Mouse (Mus musculus) adrenal gland, postnatal 36 days (tissue): ENCODE data around the gene Tmem189. TPM values are rescaled to one million over a fixed set of nuclear protein-coding genes. Genes with fewer than 3 reads are reported as not detected.

Experiments used
- DNase-seq, 2 experiments: peaks; one replicate each; pipeline ENCODE4 v3.0.0; 2021; ENCODE audit warnings: mixed read lengths in 1 of 2
- microRNA-seq: library from miRNA; unstranded; fragments of <30 nt; microRNA quantifications from one replicate; pipeline ENCODE4 v1.2.0, GENCODE M21; 2021
- total RNA-seq, 2 experiments: library from RNA; stranded (reverse); gene quantifications; 2 replicates each; pipeline ENCODE4 v1.2.3; 2021

Gene Tmem189
- total RNA-seq, 2 experiments from 2014 or later, result 27.2 to 34.3 TPM

DNA sequence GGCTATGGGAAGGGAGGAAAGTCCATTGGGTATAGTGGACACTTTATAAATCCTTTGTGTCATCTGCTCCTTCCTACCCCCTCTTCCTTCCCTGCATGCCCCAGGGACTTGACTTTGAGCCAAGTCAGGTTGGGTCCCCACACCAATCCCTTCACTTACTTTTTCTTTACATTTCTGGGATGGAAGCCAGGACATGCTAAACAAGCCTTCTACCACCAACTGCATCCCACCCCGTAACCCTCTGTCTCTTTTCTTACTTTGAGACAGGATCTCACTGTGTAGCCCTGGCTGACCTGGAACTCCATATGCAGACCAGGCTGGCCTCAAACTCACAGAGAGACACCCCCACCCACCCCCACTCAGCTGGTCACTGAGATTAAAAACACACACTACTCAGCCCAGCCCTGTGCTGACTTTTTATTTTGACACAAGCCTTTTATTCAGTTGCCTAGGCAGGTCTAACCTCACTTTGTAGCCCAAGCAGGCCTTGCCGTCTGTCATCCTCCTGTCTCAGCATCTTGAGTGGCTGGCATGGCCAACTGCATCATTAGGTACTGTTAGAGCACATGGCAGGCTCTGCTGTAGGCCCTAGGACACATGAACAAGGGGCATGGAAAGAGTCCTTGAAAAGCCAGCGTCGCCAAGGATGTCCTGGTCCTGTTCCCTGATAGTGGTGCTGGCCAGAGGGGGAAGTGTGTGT is 95.9 kb downstream of the Tmem189 start:
- no peak for DNase-seq

Small RNAs within 50 kb of the gene (microRNA-seq; reads per million reads assigned to microRNA genes)
- gene Gm22355, result not detected

Other genes with a start within 250 kb of the Tmem189 start
- gene Rnf114, start 197.2 kb downstream of the Tmem189 start, total RNA-seq, result 10 to 100 TPM; 77.1 to 87.6 TPM
- 10 to 100 TPM; 39.8 to 43.3 TPM for gene Spata2, start 196.9 kb downstream of the Tmem189 start, total RNA-seq
- 10 to 100 TPM in 1 of 2 experiments, 1 to 10 TPM in 1; 5.4 to 11.2 TPM for gene Snai1, start 151.6 kb downstream of the Tmem189 start, total RNA-seq
- 100 to 1,000 TPM; 195 to 197 TPM for gene Ube2v1, start 57.7 kb downstream of the Tmem189 start, total RNA-seq
- gene Gm20431, start 28.3 kb downstream of the Tmem189 start, total RNA-seq, result 10 to 100 TPM in 1 of 2 experiments, 1 to 10 TPM in 1; 8.9 to 25.9 TPM
- gene Cebpb, start 907 bp downstream of the Tmem189 start, total RNA-seq, result 100 to 1,000 TPM; 357 to 631 TPM
- 10 to 100 TPM; 57.2 to 65.2 TPM for gene Ptpn1, start 242.2 kb upstream of the Tmem189 start, total RNA-seq